In genomic region chr17:26956895-26957294, GRCm38 (mm10) we compare ENCODE assay signal across 13 mouse cellular contexts. TPM values are rescaled to one million over a fixed set of nuclear protein-coding genes. Genes with fewer than 3 reads are reported as not detected.
DNase-seq lines count a peak whose midpoint lies in the region; ATAC-seq lines count a peak whose summit lies in the region.
"Had no signal": no experiment of that assay in that cellular context is flagged by ENCODE, and none has a peak within 500 bp of the region (broad histone marks: within the 10 kb centered on the region; RNA-seq: fewer than 3 reads in every experiment).

No protein-coding gene starts in this region.

- ATAC-seq in erythroid progenitor cell, adult 5-6 weeks (replicated peaks; ENCODE audit: low FRiP score, poor library complexity, severe bottlenecking): peak; percentile 88
- ATAC-seq in megakaryocyte progenitor cell, adult 5-6 weeks (replicated peaks; ENCODE audit: poor library complexity): peak; percentile 85
- ATAC-seq in hindbrain, embryonic 11.5 days (ENCODE audit: low FRiP score): no peak
- ATAC-seq: hindbrain, embryonic 16.5 days; midbrain, embryonic 16.5 days had no signal

- H3K36me3 ChIP-seq in hindbrain, embryonic 11.5 days (ENCODE audit: control insufficient read depth, insufficient read depth, low read length): peaks cover 20% of the 10 kb centered on the region

- peaks cover 15% of the 10 kb centered on the region for H3K4me1 ChIP-seq in hindbrain, embryonic 11.5 days (replicated peaks; ENCODE audit: control insufficient read depth, insufficient read depth, low read length)

- H3K27me3 ChIP-seq in hindbrain, embryonic 11.5 days (ENCODE audit: control insufficient read depth, insufficient read depth, low read length): no peaks in the 10 kb centered on the region
- H3K27me3 ChIP-seq: limb, embryonic 15.5 days had no signal

- peak; percentile 40 for DNase-seq in spleen, adult 12 weeks (ENCODE audit: low spot score)
- no peak for DNase-seq in spleen, postnatal 14 days (ENCODE audit: low spot score in 2 of 2)
- peak; percentile 51 for DNase-seq in c-Kit-negative CD71-positive TER-119-positive erythroid progenitor cells, embryonic 14.5 days (ENCODE audit: low read depth, low spot score)
- DNase-seq in hindbrain, embryonic 11.5 days (ENCODE audit: low spot score): no peak
- DNase-seq in layer of hippocampus, adult 18-20 months (ENCODE audit: low spot score in 2 of 2): no peak
- DNase-seq: gastrocnemius, postnatal 10 days; kidney, adult 18-20 months; lung, postnatal 4 days had no signal

- WGBS in hindbrain, embryonic 11.5 days: 92% methylated on average over 18 of the region's 18 CpGs

- no peak overlapping the region for H3K4me3 ChIP-seq in hindbrain, embryonic 11.5 days (ENCODE audit: low read depth, low read length)
- H3K4me3 ChIP-seq: limb, embryonic 15.5 days had no signal

- H3K4me2 ChIP-seq in hindbrain, embryonic 11.5 days (replicated peaks; ENCODE audit: low read depth, low read length): no peak overlapping the region
- H3K4me2 ChIP-seq: limb, embryonic 15.5 days had no signal

- no peak overlapping the region for H3K9ac ChIP-seq in hindbrain, embryonic 11.5 days (ENCODE audit: low read depth, low read length)
- H3K9ac ChIP-seq: limb, embryonic 15.5 days had no signal

- H3K9me3 ChIP-seq in hindbrain, embryonic 11.5 days (ENCODE audit: control insufficient read depth, low read length): no peaks in the 10 kb centered on the region
- H3K9me3 ChIP-seq: limb, embryonic 15.5 days had no signal

- H3K27ac ChIP-seq in hindbrain, embryonic 11.5 days (ENCODE audit: low read depth, low read length): no peak overlapping the region
- H3K27ac ChIP-seq: limb, embryonic 15.5 days had no signal

RNA-seq across cellular contexts. Expression of gene Syngap1, which starts 15.8 kb away (rescaled TPM):
- total RNA-seq in erythroid progenitor cell, adult 5-6 weeks (2015; ENCODE audit: low replicate concordance): 3.8 and 4.3 TPM in 2 replicates
- total RNA-seq in erythroid progenitor cell, adult 5-6 weeks (2017; ENCODE audit: low replicate concordance): 11.7 and 14.4 TPM in 2 replicates
- total RNA-seq in megakaryocyte progenitor cell, adult 5-6 weeks (2015): 5.3 and 11.6 TPM in 2 replicates
- total RNA-seq in megakaryocyte progenitor cell, adult 5-6 weeks (2017): 3.6 TPM in 2 replicates
- 3.4 and 4.7 TPM in 2 replicates for polyA plus RNA-seq in hindbrain, embryonic 11.5 days (2014; fragmentation: Nextera tagmentation; extraction: Ambion mirVana)
- total RNA-seq in layer of hippocampus, adult 18-20 months (2021): 100 to 1,000 TPM; 400 to 412 TPM

RNA-seq across cellular contexts. Expression of gene Zbtb9, which starts 16.1 kb away (rescaled TPM):
- 1.4 TPM in 1 of 2 replicates, not detected in the other for total RNA-seq in erythroid progenitor cell, adult 5-6 weeks (2015; ENCODE audit: low replicate concordance)
- 7.1 and 8.1 TPM in 2 replicates for total RNA-seq in erythroid progenitor cell, adult 5-6 weeks (2017; ENCODE audit: low replicate concordance)
- 2.9 and 5.3 TPM in 2 replicates for total RNA-seq in megakaryocyte progenitor cell, adult 5-6 weeks (2015)
- 16.3 and 22.1 TPM in 2 replicates for total RNA-seq in megakaryocyte progenitor cell, adult 5-6 weeks (2017)
- 10.5 and 13.2 TPM in 2 replicates for polyA plus RNA-seq in hindbrain, embryonic 11.5 days (2014; fragmentation: Nextera tagmentation; extraction: Ambion mirVana)
- total RNA-seq in layer of hippocampus, adult 18-20 months (2021): 10 to 100 TPM; 15.2 to 15.5 TPM

RNA-seq across cellular contexts. Expression of gene Cuta, which starts 17.5 kb away (rescaled TPM):
- 54.9 and 88.3 TPM in 2 replicates for total RNA-seq in erythroid progenitor cell, adult 5-6 weeks (2015; ENCODE audit: low replicate concordance)
- 8.2 and 9.3 TPM in 2 replicates for total RNA-seq in erythroid progenitor cell, adult 5-6 weeks (2017; ENCODE audit: low replicate concordance)
- total RNA-seq in megakaryocyte progenitor cell, adult 5-6 weeks (2015): 181 and 216 TPM in 2 replicates
- total RNA-seq in megakaryocyte progenitor cell, adult 5-6 weeks (2017): 75.8 and 82.9 TPM in 2 replicates
- polyA plus RNA-seq in hindbrain, embryonic 11.5 days (2014; fragmentation: Nextera tagmentation; extraction: Ambion mirVana): 135 and 154 TPM in 2 replicates
- 100 to 1,000 TPM in 1 of 2 experiments, 10 to 100 TPM in 1; 94.9 to 100 TPM for total RNA-seq in layer of hippocampus, adult 18-20 months (2021)

RNA-seq across cellular contexts. Expression of gene Phf1, which starts 24.0 kb away (rescaled TPM):
- 23.1 and 29.6 TPM in 2 replicates for total RNA-seq in erythroid progenitor cell, adult 5-6 weeks (2015; ENCODE audit: low replicate concordance)
- total RNA-seq in erythroid progenitor cell, adult 5-6 weeks (2017; ENCODE audit: low replicate concordance): 19.4 and 34.5 TPM in 2 replicates
- total RNA-seq in megakaryocyte progenitor cell, adult 5-6 weeks (2015): 2.1 TPM in 2 replicates
- total RNA-seq in megakaryocyte progenitor cell, adult 5-6 weeks (2017): 3.5 and 4.6 TPM in 2 replicates
- 4.5 and 5.5 TPM in 2 replicates for polyA plus RNA-seq in hindbrain, embryonic 11.5 days (2014; fragmentation: Nextera tagmentation; extraction: Ambion mirVana)
- total RNA-seq in layer of hippocampus, adult 18-20 months (2021): 10 to 100 TPM; 37.6 to 40.0 TPM

RNA-seq across cellular contexts. Expression of gene Kifc5b, which starts 40.0 kb away (rescaled TPM):
- total RNA-seq in erythroid progenitor cell, adult 5-6 weeks (2015; ENCODE audit: low replicate concordance): 34.8 and 41.4 TPM in 2 replicates
- total RNA-seq in erythroid progenitor cell, adult 5-6 weeks (2017; ENCODE audit: low replicate concordance): 197 and 257 TPM in 2 replicates
- 2.6 and 4.6 TPM in 2 replicates for total RNA-seq in megakaryocyte progenitor cell, adult 5-6 weeks (2015)
- 13.8 and 16.0 TPM in 2 replicates for total RNA-seq in megakaryocyte progenitor cell, adult 5-6 weeks (2017)
- polyA plus RNA-seq in hindbrain, embryonic 11.5 days (2014; fragmentation: Nextera tagmentation; extraction: Ambion mirVana): 4.6 and 5.9 TPM in 2 replicates
- 1 to 10 TPM; 3.3 to 3.5 TPM for total RNA-seq in layer of hippocampus, adult 18-20 months (2021)

Comparison
In these comparisons a context has a peak if more than half of its experiments do, and no peak if none do; other contexts are left out.
1. DNase-seq: peak in spleen, adult 12 weeks (single experiment) and c-Kit-negative CD71-positive TER-119-positive erythroid progenitor cells, embryonic 14.5 days (single experiment); none in spleen, postnatal 14 days (0 of 2), hindbrain, embryonic 11.5 days (single experiment) and layer of hippocampus, adult 18-20 months (0 of 2).
2. RNA of gene Syngap1, which starts 15.8 kb away (total RNA-seq): 400 to 412 TPM in layer of hippocampus, adult 18-20 months; 3.8 to 14.4 TPM in erythroid progenitor cell, adult 5-6 weeks and 3.6 to 11.6 TPM in megakaryocyte progenitor cell, adult 5-6 weeks; every median in the first group is over 10 times any median in the second.